Mouse (Mus musculus) kidney, postnatal 10 days (tissue): ENCODE data around the gene Stx19.

Experiments used
- DNase-seq: peaks from one replicate; pipeline ENCODE4 v3.0.0; 2021; ENCODE audit warnings: mixed read lengths

Gene Stx19

DNA sequence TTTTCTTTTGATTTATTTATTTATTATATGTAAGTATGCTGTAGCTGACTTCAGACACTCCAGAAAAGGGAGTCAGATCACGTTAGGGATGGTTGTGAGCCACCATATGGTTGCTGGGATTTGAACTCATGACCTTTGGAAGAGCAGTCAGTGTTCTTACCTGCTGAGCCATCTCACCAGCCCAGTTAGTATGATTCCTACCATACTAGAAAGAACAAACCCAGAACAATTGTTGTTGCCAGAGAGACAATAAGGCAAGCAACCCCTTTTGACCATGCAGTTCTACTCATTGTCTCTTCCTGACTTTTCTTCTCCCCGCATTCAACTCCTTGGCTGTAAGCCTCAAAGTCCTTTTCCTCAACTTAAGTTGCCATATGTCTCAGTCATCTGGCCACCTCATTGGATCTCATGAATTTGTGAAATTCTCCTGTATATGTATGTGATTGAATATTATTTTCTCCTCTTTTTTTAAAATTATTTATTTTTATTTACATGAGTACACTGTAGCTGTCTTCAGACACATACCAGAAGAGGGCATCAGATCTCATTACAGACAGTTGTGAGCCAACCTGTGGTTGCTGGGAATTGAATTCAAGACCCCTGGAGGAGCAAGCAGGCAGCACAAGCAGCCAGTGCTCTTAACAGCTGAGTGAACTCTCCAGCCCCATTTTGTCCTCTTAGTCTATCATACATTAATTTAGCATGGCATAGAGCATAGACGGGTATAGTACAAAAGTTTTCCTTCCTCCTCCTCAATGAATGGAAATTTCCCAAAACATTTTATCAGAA, 38.2 kb downstream of the Stx19 start:
- no peak for DNase-seq

DNA sequence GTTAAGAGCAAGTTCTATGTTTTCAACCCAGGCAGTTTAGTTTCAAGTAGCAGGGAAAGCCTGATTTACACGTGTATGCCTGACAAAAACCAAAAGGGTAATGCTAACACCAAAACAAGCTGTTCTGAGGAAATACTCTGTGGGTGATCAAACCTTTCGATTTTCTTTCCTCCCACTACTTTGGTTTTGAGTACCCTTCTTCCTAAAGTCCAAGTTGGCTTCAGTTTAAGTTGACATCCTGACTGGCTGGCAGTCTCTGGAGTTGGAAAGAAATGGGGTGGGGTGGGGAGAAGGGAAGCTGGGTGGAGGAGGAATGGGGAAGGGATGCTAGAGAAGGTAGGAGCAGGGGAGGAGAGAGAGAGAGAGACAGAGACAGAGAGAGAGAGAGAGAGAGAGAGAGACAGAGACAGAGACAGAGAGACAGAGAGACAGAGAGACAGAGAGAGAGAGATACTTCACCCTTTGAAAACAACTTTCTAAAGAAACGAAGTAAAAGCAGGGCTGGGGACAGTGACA, 39.2 kb downstream of the Stx19 start:
- DNase-seq, result no peak

DNA sequence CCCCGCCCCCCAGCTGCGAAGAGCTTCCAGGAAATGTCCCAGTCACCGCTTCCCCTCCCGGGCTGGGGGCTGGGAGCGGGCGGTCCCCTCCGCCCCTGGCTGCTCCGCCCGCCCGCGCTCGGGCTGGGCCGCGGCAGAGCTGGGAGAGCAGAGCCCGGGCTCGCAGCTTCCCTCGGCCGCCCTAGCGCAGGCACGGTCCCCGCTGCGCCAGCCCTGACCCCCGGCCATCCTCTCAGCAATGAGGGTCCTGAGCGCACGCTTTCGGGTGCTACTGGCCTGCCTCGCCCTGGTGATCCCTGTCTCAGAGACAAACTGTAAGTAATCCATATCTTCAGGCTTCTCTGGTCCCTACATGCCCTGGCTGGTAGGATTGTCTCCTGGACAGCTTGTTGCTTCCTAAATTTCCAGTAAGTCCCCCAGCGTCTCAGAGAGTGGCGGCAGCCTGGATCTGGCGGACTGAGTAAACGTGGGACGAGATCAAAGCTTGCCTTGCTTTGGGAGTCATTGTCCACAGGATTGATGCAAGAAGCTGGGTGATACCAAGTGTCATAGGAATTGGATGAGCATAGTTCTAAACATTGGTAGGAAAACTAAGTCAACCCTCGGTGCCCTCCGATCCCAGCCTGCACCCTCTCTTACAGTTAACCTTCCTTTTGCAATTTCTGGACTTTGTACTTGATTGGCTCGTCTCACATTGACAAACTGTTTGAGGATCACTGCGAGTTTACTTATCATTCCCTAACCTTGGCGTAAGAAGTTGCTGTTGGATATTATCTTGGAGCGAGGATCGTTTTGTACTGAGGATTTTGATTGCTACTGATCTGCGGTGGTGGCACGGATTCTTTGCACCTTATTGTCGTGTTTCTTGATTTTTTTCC, 40.0 kb downstream of the Stx19 start, which contains the start of gene Pros1:
TSS of gene Pros1 (plus strand) at position 117 of the 878 bp plus-strand sequence.
- peak; percentile 85 for DNase-seq

DNA sequence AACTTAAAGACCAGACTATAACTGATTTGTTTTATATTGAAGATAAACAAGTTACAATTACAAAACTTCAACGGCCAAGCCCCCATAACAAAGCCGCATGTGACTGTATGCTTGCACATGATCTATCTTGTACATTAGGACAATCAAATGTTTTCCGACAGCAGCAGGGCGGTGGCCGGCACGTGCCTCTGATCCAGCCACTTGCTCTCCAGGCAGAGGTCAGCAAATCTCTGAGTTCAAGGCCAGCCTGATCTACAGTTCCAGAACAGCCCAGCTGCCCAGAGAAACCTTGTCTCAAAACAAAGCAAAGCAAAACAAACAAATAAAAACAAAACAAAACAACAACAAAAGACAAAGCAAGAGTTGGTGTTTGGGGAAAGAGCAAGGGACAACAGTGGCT, 40.9 kb downstream of the Stx19 start:
- DNase-seq, result no peak

DNA sequence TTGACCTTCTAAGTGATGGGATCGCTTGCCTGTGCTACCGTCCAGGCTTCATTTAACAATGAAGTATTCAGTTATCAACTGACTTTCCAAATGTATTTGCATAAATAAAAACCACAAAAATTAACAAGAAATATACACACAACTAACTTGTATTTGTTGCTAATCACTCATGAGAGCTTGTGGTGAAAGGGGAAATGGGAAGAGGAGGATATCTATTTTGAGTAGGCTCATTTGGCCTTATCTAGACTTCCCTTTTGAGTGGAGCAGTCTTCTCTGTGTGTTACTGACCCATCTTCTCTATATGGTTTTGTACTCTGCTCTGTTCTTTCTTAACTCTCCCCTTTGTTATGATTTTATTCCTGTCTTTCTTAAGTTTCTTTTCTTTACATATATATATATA, 41.8 kb downstream of the Stx19 start:
- DNase-seq, result no peak

DNA sequence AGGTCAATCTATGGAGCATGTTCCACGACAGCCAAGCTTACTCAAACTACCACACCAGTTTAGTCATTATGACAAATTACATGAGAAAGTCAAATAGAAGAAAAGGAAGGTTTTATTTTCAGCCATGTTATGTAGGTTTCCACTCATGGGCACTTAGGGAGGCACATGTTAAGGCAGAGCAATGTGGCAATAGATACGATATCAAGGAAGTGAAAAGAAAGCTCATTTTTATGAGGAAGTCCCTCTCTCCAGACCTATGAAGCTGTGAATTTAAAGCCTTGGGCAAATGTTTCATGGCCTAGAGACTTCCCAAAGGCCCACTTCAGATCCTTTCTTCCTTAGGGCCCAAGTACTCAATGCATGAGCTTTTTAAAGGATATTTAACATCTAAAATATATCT, 43.0 kb downstream of the Stx19 start:
- DNase-seq, result no peak

DNA sequence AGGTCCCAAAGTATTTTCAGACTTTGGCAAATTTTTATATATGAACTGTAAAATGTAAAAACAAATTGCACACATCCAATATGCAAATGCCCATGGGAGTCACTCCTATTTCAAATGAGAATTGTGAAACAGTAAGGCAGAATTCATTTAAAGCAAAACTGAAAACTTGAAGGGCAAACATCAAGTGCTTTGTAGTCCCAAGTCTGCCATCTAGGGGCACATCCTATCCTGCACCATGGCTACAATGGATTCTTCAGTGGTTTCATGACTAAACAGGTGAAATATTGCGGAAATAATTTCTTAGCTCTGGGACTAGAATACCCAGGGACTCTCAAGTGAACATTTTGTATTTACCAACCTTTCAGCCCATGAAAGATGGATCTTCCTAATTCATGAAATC, 43.5 kb downstream of the Stx19 start:
- DNase-seq, result peak; percentile 29

DNA sequence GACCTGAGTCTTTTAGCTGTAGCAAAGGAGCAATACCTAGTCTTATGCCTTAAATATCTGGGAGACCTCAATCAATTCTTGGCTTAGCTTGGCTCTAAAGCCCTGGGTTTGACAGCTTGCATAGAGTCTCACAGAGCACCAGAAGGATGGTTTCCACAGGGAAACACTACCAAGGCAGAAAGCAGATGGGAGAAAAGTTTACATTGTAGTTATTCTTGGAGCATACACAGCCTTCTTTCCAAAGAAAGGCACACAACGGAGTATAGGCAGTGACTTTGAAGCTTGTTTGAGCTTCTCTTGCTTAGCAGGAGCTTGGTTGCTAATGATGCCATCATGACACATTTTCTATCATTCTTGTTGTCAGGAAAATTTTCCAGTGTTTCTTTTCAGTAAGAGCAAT, 45.7 kb downstream of the Stx19 start:
- no peak for DNase-seq

DNA sequence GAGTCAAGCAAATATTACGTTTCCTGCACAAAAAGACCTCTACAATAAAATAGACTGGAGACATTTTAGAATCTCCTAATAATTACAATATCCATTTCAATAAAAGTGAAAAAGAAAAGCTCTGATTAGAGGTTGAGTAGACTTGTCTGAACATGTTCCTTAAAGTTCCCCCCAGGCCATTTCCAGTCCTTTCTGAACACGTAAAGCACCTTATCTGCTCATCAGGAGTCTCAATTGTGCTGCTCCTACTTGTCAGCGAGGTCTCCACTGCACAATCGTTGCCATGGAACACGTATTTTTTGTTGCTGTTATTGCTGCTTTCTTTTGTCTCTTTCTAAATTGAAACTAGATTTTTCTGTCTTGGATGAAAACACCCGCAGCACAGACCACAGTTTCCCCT, 47.0 kb downstream of the Stx19 start:
- no peak for DNase-seq

DNA sequence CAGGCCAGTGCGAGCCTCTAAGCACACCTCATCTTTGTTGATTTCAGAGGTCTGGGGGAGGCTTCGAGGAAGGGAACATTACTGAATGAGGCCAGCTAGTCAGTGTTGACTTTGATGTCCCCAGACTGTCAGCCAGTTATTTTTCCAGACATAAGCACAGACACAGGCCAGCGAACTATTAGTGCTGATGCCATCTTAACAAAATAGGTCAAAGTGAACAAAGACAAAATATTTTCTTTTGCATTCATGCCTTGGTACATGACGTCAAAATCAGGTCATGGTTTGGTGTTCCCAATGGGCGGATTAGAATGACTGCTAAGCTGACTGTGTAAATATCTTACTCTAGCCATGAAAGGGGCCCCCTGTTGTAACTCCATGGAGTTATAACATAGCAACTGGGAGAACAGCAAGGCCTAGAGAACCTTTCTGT, 58.2 kb downstream of the Stx19 start:
- DNase-seq, result no peak

DNA sequence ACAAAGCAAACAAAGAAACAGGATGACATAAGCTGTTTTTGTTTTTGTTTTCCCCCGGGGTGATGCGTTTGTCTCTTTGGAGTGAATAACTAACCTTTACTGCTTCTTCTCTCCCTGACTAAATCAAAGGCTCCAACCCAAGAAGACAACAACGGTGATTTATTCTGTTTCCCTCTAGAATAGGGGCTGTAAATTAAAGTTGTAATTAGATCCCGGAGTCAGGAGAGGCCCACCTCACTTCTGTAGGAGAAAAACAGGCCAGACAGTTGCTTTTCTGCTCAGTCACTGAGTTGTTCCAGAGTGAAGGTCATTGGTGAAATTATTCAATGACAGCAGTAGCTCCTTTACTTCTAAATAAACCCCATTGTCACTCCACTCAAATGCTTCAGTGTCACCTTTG, 58.7 kb downstream of the Stx19 start:
- no peak for DNase-seq
